Mouse (Mus musculus): ENCODE measurements around the gene Pdpk1.

DNA sequence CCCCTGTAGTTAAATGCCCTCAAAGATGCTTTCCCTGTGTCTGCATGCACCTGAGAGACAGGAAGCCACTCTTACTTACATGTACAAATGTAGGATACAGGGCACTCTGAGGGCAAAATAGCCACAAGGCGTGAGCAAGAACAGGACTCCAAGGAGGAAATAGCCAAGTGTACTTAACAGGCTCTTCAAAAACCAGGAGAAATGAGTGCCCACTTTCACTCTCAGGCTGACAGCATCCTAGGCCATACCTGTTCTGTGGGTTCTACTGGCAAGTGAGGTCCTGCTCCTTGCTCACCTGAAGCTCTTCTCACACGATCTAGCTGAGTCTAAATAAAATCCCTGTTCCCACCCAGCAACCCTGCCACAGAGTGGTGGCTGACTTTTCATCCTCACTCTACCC lies 73.6 kb downstream of the Pdpk1 start:
- no peak for TF ChIP-seq EP300 (IDR thresholded peaks at IDR 0.05)
- TF ChIP-seq CTCF (IDR thresholded peaks at IDR 0.05), result no peak
